Mouse (Mus musculus): ENCODE data around the gene Creg2. TPM values are rescaled to one million over a fixed set of nuclear protein-coding genes. Genes with fewer than 3 reads are reported as not detected.

The Creg2 gene
- polyA plus RNA-seq, 2 experiments = 0.14 to 0.15 TPM

GRCm38 (mm10) chr1:39618524-39618923 lies 32.8 kb downstream of the Creg2 start:
- H3K4me3 ChIP-seq (replicated peaks; ENCODE audit: low read length) = no peak overlapping the region
- no peak for DNase-seq (ENCODE audit: low spot score)
- H3K4me2 ChIP-seq (replicated peaks; ENCODE audit: low read depth, low read length, severe bottlenecking) = 0 out of 2 replicates have a peak overlapping the region, but pooled peaks have one; percentile 6
- no peak for TF ChIP-seq POLR2A (IDR thresholded peaks at IDR 0.05; ENCODE audit: borderline replicate concordance, extremely low read depth, insufficient read depth, insufficient read length)
- ATAC-seq (ENCODE audit: low FRiP score, low read depth) = peak; percentile 26; the same call in 1 of the 2 replicates
- peaks cover 18% of the 10 kb centered on the region for H3K4me1 ChIP-seq (ENCODE audit: control insufficient read depth, insufficient read depth, low read length)
- H3K9ac ChIP-seq (ENCODE audit: low read depth, low read length, severe bottlenecking) = no peak overlapping the region
- no peaks in the 10 kb centered on the region for H3K27me3 ChIP-seq (ENCODE audit: control insufficient read depth, insufficient read depth, low read length)
- H3K27ac ChIP-seq (replicated peaks; ENCODE audit: low read depth, low read length) = no peak overlapping the region
- no peaks in the 10 kb centered on the region for H3K36me3 ChIP-seq (ENCODE audit: control insufficient read depth, insufficient read depth, low read length)
- 18% methylated on average over 8 of the region's 8 CpGs for WGBS
- 0 out of 2 replicates have a peak, but pooled peaks cover 8% of the 10 kb centered on the region for H3K9me3 ChIP-seq (ENCODE audit: control insufficient read depth, low read length)

GRCm38 (mm10) chr1:39615526-39615925 lies 35.7 kb downstream of the Creg2 start:
- Histone ChIP-seq H3K4me1 (ENCODE audit: control insufficient read depth, insufficient read depth, low read length) (peaks cover 18% of the 10 kb centered on the region), H3K4me2 (replicated peaks; ENCODE audit: low read depth, low read length, severe bottlenecking) (no peak overlapping the region), H3K27ac (replicated peaks; ENCODE audit: low read depth, low read length) (no peak overlapping the region), H3K9me3 (ENCODE audit: control insufficient read depth, low read length) (0 out of 2 replicates have a peak, but pooled peaks cover 2% of the 10 kb centered on the region), H3K4me3 (replicated peaks; ENCODE audit: low read length) (no peak overlapping the region), H3K9ac (ENCODE audit: low read depth, low read length, severe bottlenecking) (no peak overlapping the region), H3K27me3 (ENCODE audit: control insufficient read depth, insufficient read depth, low read length) (no peaks in the 10 kb centered on the region), H3K36me3 (ENCODE audit: control insufficient read depth, insufficient read depth, low read length) (no peaks in the 10 kb centered on the region)
- DNase-seq (ENCODE audit: low spot score) = no peak
- TF ChIP-seq POLR2A (IDR thresholded peaks at IDR 0.05; ENCODE audit: borderline replicate concordance, extremely low read depth, insufficient read depth, insufficient read length) = no peak
- no peak for ATAC-seq (ENCODE audit: low FRiP score, low read depth)
- 77% methylated on average over 6 of the region's 6 CpGs for WGBS

DNA sequence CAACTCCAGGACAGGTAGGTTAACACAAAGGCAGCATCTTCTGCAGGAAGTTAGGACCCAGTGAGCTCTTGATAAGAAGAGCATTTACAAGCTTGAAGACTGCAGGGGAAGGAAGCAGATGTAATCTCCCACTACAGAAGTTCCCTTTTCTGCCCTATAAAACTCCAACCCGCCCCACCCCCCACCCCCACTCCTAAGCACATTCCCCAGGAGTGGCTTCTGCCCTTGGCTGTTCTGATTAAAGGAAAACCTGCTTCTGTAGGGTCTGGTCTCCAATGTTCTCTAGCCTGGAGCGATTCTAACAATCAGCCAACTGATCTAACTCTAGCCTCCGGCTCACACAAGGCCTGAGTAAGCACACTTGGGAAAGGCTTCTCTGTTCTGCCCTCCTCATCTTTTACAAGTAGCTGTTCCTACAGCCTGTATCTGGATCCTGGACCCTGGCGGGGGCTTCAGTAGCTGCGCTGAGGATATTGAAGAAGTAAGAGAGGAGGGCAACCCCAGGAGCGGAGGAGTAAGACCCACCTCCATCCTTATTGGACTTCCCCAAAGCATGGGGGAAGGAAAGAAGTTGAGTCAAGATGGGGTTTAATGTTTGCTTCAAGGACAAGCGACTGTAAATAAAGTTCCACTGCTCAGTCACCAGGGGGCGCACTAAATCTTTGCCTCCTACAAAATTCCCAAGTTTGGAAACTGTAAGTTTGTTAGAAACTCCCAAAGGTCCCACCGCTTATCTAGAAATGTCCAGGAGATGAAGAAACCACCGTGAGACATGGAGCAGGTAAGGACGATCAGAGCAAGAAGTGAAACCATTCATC lies 36.6 kb downstream of the Creg2 start:
- Histone ChIP-seq H3K27ac (replicated peaks; ENCODE audit: low read depth, low read length) (no peak overlapping the region; the same call in 1 of the 2 replicates), H3K36me3 (ENCODE audit: control insufficient read depth, insufficient read depth, low read length) (no peaks in the 10 kb centered on the region)
- ATAC-seq (ENCODE audit: low FRiP score, low read depth) = no peak

GRCm38 (mm10) chr1:39613061-39613460 lies 38.2 kb downstream of the Creg2 start:
- Histone ChIP-seq H3K9ac (ENCODE audit: low read depth, low read length, severe bottlenecking) (no peak overlapping the region), H3K4me3 (replicated peaks; ENCODE audit: low read length) (no peak overlapping the region), H3K36me3 (ENCODE audit: control insufficient read depth, insufficient read depth, low read length) (no peaks in the 10 kb centered on the region), H3K9me3 (ENCODE audit: control insufficient read depth, low read length) (no peaks in the 10 kb centered on the region), H3K4me1 (ENCODE audit: control insufficient read depth, insufficient read depth, low read length) (peaks cover 13% of the 10 kb centered on the region), H3K27ac (replicated peaks; ENCODE audit: low read depth, low read length) (no peak overlapping the region), H3K4me2 (replicated peaks; ENCODE audit: low read depth, low read length, severe bottlenecking) (no peak overlapping the region), H3K27me3 (ENCODE audit: control insufficient read depth, insufficient read depth, low read length) (no peaks in the 10 kb centered on the region)
- WGBS = 74% methylated on average over 3 of the region's 3 CpGs
- ATAC-seq (ENCODE audit: low FRiP score, low read depth) (no peak), DNase-seq (ENCODE audit: low spot score) (peak; percentile 18)
- no peak for TF ChIP-seq POLR2A (IDR thresholded peaks at IDR 0.05; ENCODE audit: borderline replicate concordance, extremely low read depth, insufficient read depth, insufficient read length)

More for the DNA sequence above, 36.6 kb downstream of the Creg2 start:
- H3K4me2 ChIP-seq (replicated peaks; ENCODE audit: low read depth, low read length, severe bottlenecking) = peak overlapping the region; percentile 17; the same call in 1 of the 2 replicates
- peaks cover 18% of the 10 kb centered on the region for H3K4me1 ChIP-seq (ENCODE audit: control insufficient read depth, insufficient read depth, low read length)
- DNase-seq (ENCODE audit: low spot score) = peak; percentile 83
- H3K27me3 ChIP-seq (ENCODE audit: control insufficient read depth, insufficient read depth, low read length) = no peaks in the 10 kb centered on the region
- no peaks in the 10 kb centered on the region for H3K9me3 ChIP-seq (ENCODE audit: control insufficient read depth, low read length)
- WGBS = 16% methylated on average over 11 of the region's 11 CpGs
- 0 out of 2 replicates have a peak overlapping the region, but pooled peaks have one; percentile 21 for H3K9ac ChIP-seq (ENCODE audit: low read depth, low read length, severe bottlenecking)
- H3K4me3 ChIP-seq (replicated peaks; ENCODE audit: low read length) = no peak overlapping the region
- TF ChIP-seq POLR2A (IDR thresholded peaks at IDR 0.05; ENCODE audit: borderline replicate concordance, extremely low read depth, insufficient read depth, insufficient read length) = no peak

DNA sequence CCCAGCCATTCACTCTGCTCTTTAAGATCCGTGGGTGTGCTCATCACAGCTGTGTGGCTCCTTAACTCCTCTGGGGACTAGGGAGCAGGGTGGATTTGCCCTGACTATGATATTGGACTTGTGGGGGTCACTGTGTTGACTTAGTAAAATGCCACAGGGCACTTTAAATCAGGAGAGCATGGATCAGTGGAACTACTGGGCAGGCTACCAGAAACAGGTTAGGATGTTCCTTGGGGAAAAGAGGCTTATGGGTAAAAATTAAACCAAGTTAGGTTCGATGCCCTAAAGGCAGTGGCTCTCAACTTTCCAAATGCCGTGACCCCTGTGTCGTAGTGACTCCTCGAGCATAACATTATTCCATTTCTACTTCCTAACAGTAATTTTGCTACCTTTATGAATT lies 38.8 kb downstream of the Creg2 start:
- Histone ChIP-seq H3K9ac (ENCODE audit: low read depth, low read length, severe bottlenecking) (no peak overlapping the region), H3K27ac (replicated peaks; ENCODE audit: low read depth, low read length) (no peak overlapping the region), H3K4me1 (ENCODE audit: control insufficient read depth, insufficient read depth, low read length) (peaks cover 13% of the 10 kb centered on the region), H3K4me2 (replicated peaks; ENCODE audit: low read depth, low read length, severe bottlenecking) (no peak overlapping the region), H3K4me3 (replicated peaks; ENCODE audit: low read length) (no peak overlapping the region), H3K9me3 (ENCODE audit: control insufficient read depth, low read length) (no peaks in the 10 kb centered on the region), H3K36me3 (ENCODE audit: control insufficient read depth, insufficient read depth, low read length) (no peaks in the 10 kb centered on the region), H3K27me3 (ENCODE audit: control insufficient read depth, insufficient read depth, low read length) (no peaks in the 10 kb centered on the region)
- DNase-seq (ENCODE audit: low spot score) (no peak), ATAC-seq (ENCODE audit: low FRiP score, low read depth) (no peak)
- TF ChIP-seq POLR2A (IDR thresholded peaks at IDR 0.05; ENCODE audit: borderline replicate concordance, extremely low read depth, insufficient read depth, insufficient read length) = no peak
- WGBS = 75% methylated on average over 5 of the region's 5 CpGs

All from limb, embryonic 14.5 days (tissue).